Mouse (Mus musculus) adrenal gland, adult 8-10 months (tissue): Measurements from ENCODE around the gene Olfr49. TPM values are rescaled to one million over a fixed set of nuclear protein-coding genes. Genes with fewer than 3 reads are reported as not detected.

Source experiments
- DNase-seq: peaks from one replicate; pipeline ENCODE4 v3.0.0; 2022
- total RNA-seq, 4 experiments: library from RNA; stranded (reverse); gene quantifications; 2 replicates each; pipeline ENCODE4 v1.2.4; 2022

Olfr49 gene
- total RNA-seq, 4 experiments from 2014 or later = 0.05 TPM; not detected in 3

- no peak for DNase-seq
Measured at GRCm38 (mm10) chr14:54260196-54260595, 24.5 kb downstream of the Olfr49 start.

GRCm38 (mm10) chr14:54259722-54260085, 25.0 kb downstream of the Olfr49 start:
- no peak for DNase-seq

- peak; percentile 97 for DNase-seq
Measured at GRCm38 (mm10) chr14:54259003-54259721, 25.6 kb downstream of the Olfr49 start.

- no peak for DNase-seq
Measured at GRCm38 (mm10) chr14:54258131-54258670, 26.5 kb downstream of the Olfr49 start.

- no peak for DNase-seq
Measured at GRCm38 (mm10) chr14:54254670-54255202, 30.0 kb downstream of the Olfr49 start.

GRCm38 (mm10) chr14:54253741-54254291, 30.9 kb downstream of the Olfr49 start, which contains the start of the genes Dad1 and Abhd4:
Gene Dad1, minus strand, starts transcription at chr14:54254104.
Gene Abhd4, plus strand, starts transcription at chr14:54254188.
- DNase-seq = peak; percentile 97

GRCm38 (mm10) chr14:54250122-54250521, 34.6 kb downstream of the Olfr49 start:
- no peak for DNase-seq

GRCm38 (mm10) chr14:54249326-54249725, 35.4 kb downstream of the Olfr49 start:
- DNase-seq = peak; percentile 70

- DNase-seq = no peak
Measured at GRCm38 (mm10) chr14:54246232-54246631, 38.5 kb downstream of the Olfr49 start.

GRCm38 (mm10) chr14:54244183-54244582, 40.6 kb downstream of the Olfr49 start:
- no peak for DNase-seq

- DNase-seq = peak; percentile 55
Measured at GRCm38 (mm10) chr14:54240542-54240941, 44.2 kb downstream of the Olfr49 start.

GRCm38 (mm10) chr14:54239002-54239736, 45.6 kb downstream of the Olfr49 start:
- DNase-seq = peak; percentile 82

GRCm38 (mm10) chr14:54236881-54237280, 47.9 kb downstream of the Olfr49 start:
- DNase-seq = no peak

- peak; percentile 74 for DNase-seq
Measured at GRCm38 (mm10) chr14:54235825-54236540, 48.8 kb downstream of the Olfr49 start.

- no peak for DNase-seq
Measured at GRCm38 (mm10) chr14:54234231-54235040, 50.3 kb downstream of the Olfr49 start.

- no peak for DNase-seq
Measured at GRCm38 (mm10) chr14:54233559-54234143, 51.1 kb downstream of the Olfr49 start.

- no peak for DNase-seq
Measured at GRCm38 (mm10) chr14:54232811-54233558, 51.8 kb downstream of the Olfr49 start.

GRCm38 (mm10) chr14:54232143-54232542, 52.6 kb downstream of the Olfr49 start:
- DNase-seq = no peak

- no peak for DNase-seq
Measured at GRCm38 (mm10) chr14:54231176-54231956, 53.4 kb downstream of the Olfr49 start.
